Mouse (Mus musculus): Measurements from ENCODE around the gene Lrfn2.

DNA sequence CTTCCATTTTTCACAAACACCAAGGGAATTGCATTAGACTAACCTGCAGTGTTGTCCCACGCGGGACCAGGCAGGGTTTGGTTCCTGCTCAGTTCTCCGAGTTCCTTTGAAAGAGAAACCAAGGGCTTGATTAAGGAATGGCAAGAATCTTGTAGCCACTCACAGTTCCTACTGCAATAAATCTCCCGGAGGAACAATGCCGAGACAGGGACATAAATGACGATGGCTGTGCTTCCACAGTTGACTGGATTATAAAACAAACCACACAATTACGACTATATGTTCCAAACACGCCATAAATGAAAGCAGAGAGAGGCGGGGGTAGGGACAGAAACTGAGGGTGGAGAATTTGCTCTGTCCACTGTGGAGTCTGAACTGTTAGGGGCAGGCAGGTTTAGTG, 6.8 kb upstream of the Lrfn2 start:
- no peak for TF ChIP-seq MXI1 (IDR thresholded peaks at IDR 0.05; ENCODE audit: low read depth, low read length)
- no peak for TF ChIP-seq ELF1 (IDR thresholded peaks at IDR 0.05; ENCODE audit: low read depth, low read length)
- no peak for TF ChIP-seq CHD2 (IDR thresholded peaks at IDR 0.05; ENCODE audit: low read length)
- no peak for TF ChIP-seq CTCF (conservative IDR thresholded peaks at IDR 0.05 in 1 of 2, IDR thresholded peaks at IDR 0.05 in 1 of 2; ENCODE audit: low read depth in 2 of 2, low read length in 2 of 2)
- no peak for TF ChIP-seq ZNF384 (IDR thresholded peaks at IDR 0.05; ENCODE audit: low read depth, low read length)
- TF ChIP-seq PAX5 (IDR thresholded peaks at IDR 0.05; ENCODE audit: low read length), result no peak
- TF ChIP-seq ZKSCAN1 (IDR thresholded peaks at IDR 0.05; ENCODE audit: borderline replicate concordance, low read depth, low read length), result no peak
- TF ChIP-seq E2F4 (IDR thresholded peaks at IDR 0.05; ENCODE audit: insufficient replicate concordance, low read depth, low read length), result no peak
- TF ChIP-seq SMC3 (IDR thresholded peaks at IDR 0.05; ENCODE audit: low read depth, low read length), result no peak
